Mouse (Mus musculus) c-Kit-positive CD71-positive TER-119-negative erythroid progenitor cells, embryonic 14.5 days (primary cell): ENCODE data around the gene Elovl6.

Experiments
- DNase-seq: peaks from one replicate; pipeline ENCODE4 v3.0.0-alpha.2; 2013; ENCODE audit warnings: low read depth

The Elovl6 gene

GRCm38 (mm10) chr3:129566013-129566412 is 33.9 kb downstream of the Elovl6 start:
- DNase-seq: no peak

- DNase-seq: no peak
Observed at GRCm38 (mm10) chr3:129566876-129567275, 34.7 kb downstream of the Elovl6 start.

GRCm38 (mm10) chr3:129568506-129568905 is 36.4 kb downstream of the Elovl6 start:
- no peak for DNase-seq

- no peak for DNase-seq
Observed at GRCm38 (mm10) chr3:129570989-129571388, 38.8 kb downstream of the Elovl6 start.

DNA sequence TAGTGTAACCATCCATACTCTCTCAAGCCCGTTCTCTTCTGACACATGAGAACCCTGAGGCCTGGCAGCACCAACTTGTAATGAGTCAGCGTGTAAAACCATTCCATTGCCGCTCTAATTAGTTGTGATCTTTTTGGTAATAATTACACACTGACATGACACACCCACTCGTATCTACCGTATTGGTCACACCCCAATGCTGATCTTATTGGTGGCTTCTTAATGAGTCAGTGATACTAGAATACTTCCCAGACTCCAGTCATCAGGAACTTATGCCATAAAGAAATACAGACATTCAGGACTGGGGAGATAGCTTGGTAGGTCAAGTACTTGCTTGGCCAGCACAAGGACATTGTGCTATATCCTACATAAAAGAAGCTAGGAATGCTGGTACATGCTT is 39.5 kb downstream of the Elovl6 start:
- DNase-seq: no peak

DNA sequence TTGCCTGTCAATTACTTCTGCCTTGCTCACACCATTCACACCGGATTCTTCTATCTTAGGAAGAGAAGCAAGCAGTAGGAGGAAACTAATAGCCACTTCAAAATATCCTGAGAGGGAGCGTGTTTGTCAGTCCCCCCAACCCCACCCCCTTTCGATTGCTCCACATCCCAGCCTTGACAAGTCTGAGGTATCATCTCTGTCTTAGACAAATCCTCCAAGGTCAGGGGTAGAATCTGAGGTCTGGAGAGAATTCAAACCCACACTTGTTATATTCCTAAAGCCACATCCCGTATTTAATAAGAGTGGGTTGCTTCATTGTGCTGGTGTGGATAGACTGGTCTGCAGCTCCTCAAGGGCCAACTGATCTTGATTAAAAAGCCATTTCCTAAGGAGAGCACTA is 40.8 kb downstream of the Elovl6 start:
- no peak for DNase-seq

- DNase-seq: no peak
Observed at GRCm38 (mm10) chr3:129573609-129574008, 41.5 kb downstream of the Elovl6 start.

- no peak for DNase-seq
Observed at GRCm38 (mm10) chr3:129575086-129575485, 42.9 kb downstream of the Elovl6 start.

DNA sequence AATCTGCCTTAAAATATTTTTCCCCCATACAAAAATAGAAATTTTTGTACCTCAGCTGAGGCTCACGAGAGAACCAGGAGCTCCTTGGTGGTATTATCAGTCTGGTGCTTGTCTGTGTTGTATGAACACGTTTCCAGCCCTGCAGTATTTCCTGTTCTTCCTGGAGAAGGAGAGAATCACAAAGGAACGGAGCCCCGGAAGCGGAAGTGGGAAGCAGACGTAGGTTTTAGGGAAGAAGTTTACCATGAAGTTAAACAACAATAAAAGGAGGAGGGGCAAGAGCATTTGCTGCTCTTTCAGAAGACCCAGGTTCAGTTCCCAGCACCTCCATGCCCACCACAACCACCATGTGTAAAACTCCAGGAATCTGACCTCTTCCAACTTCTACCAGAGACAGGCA is 44.4 kb downstream of the Elovl6 start:
- DNase-seq: no peak

DNA sequence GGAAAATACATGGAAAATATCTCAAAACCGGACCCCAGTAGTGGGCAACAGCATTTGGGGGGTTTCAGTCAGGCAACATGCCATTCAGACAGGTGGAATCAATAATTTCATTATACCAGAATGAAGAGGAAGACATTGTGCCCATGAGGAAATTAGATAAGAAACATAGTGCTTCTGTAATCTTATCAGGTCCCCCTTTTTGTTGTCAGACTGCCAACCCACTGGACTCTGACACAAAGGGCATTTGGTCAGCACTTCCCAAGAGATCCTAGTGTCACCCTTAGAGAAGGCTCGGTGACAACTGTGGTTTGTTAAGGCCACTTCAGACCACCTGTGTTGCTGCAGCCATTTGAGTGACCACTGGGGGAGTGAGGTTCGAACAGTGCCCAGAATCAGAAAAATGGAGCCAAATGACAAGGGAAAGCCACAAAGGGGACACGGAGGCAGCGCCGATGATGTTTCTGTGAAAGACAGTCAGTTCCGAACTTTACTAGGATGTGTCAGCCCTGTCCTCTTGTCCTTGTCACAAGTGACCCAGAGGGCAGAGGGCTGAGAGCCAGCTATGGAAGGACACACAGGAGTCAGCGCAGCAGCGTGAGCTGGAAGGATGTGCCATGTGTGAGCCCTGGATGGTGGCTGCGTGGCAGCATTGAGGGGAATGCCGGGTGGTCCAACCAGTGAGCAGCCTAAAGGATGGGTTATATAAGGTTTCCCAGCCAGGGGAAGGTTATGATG is 46.8 kb downstream of the Elovl6 start:
- no peak for DNase-seq

DNA sequence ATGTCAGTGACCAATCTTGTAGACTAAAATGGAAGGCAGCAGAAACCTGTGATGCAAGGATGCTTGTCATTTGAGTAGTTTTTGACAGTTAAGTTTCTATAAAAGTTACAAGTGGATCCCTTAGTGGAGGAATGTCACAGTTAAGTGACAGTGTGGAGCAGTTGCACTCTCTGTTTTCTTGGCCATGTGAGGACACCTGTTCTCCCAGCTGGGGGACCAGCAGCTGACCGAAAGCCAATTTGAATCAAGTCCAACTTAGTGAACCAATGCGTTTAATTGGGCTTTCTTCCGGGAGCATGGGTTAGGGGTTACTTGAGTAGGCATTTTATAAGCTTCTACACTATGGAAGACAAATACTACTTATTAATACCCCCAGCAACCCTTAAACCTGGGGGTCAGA is 48.9 kb downstream of the Elovl6 start:
- no peak for DNase-seq

DNA sequence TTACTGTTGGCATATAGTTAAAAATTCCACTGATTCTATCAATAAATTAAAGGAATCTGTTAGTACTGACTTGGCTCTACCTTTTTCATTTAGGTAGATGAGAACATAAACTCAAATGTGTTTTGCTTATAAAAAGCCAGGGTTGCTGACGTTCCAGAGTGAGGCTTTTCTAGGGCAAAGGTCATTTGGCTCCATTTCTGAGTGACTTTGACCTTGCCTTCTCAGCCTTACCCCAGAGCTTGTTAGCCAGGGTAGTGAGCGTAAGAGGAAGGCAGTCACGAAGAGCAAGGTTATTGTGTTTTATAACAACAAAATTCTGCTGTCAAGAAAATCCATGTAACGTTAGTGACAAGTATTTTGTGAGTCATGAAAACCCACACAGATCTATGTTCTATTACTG is 50.3 kb downstream of the Elovl6 start:
- no peak for DNase-seq

- DNase-seq: no peak
Observed at GRCm38 (mm10) chr3:129583290-129583689, 51.1 kb downstream of the Elovl6 start.

GRCm38 (mm10) chr3:129587916-129588315 is 55.8 kb downstream of the Elovl6 start:
- DNase-seq: no peak

DNA sequence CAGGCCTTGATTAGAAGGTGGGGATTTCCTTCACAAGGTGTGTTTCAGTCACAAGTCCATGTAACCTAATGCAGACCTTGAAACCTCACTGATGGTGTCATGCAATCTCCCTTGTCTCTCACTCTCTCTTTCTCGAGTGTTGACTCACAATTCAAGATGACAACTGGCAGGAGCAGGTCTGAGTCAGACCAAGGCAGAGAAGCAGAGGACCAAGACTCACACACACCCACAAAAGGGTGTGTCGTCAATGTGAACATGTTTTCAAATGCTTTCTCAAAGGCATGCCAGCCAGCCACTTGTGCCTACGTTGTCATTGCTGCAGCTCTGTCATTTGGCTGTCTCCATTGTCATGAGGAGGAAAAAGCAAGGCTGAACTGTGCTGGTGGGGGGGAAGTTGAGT is 56.6 kb downstream of the Elovl6 start:
- DNase-seq: no peak

GRCm38 (mm10) chr3:129589705-129590104 is 57.5 kb downstream of the Elovl6 start:
- DNase-seq: no peak

- no peak for DNase-seq
Observed at GRCm38 (mm10) chr3:129590548-129591226, 58.5 kb downstream of the Elovl6 start.

DNA sequence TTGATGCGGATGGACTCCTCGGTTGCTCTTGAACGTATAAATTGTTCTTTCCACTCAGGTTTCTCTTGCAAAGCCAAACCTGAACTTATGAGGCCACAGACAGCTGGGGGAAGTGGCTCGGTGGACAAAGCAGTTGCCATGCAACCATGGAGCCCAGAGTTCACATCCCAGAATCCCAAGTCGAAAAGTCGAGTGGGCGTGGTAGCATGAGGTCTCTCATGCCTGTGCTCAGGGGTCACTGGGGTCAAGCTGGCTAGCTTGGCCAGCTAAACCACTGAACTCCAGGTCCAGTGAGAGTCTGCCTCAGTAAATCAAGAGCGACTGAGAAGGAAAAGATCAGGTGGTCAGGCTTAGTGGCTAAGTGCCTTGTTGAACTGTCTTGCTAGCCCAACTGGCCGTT is 59.1 kb downstream of the Elovl6 start:
- DNase-seq: no peak

GRCm38 (mm10) chr3:129591761-129592160 is 59.6 kb downstream of the Elovl6 start:
- no peak for DNase-seq

DNA sequence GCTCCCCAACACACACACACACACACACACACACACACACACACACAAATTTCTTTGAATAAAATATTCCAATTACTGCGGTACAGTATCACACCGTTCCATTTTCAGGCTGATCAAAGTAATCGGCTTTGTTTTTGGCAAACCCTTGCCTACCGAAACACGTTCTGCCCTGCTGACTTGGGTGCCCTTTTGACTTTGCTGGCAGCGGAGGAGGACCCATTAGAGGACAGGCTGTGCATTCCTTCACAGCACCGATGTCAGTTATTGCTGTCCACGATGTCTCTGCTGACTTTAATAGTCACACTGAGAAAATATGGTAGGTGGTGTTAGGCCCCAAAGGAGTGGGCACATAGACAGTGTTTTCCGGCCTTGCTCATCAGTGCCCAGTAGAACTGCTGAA is 60.8 kb downstream of the Elovl6 start:
- no peak for DNase-seq

DNA sequence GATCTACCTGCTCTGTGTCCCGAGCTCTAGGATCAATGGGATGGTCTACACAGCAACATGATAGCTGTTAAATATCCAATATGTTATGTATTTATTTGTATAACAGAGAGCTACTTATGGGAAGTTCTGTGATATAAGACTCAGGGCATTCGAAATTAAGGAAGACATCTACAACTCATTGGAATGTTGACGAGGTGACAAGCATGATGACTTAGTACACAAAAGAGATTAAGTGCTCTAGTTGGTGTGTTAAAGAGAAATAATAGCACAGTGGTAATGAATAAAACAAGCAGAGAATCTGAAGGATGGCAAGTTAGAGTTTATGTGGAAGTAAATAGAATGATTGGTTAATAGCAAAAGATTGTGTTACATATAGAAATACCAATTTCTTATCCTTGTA is 61.6 kb downstream of the Elovl6 start:
- no peak for DNase-seq

DNA sequence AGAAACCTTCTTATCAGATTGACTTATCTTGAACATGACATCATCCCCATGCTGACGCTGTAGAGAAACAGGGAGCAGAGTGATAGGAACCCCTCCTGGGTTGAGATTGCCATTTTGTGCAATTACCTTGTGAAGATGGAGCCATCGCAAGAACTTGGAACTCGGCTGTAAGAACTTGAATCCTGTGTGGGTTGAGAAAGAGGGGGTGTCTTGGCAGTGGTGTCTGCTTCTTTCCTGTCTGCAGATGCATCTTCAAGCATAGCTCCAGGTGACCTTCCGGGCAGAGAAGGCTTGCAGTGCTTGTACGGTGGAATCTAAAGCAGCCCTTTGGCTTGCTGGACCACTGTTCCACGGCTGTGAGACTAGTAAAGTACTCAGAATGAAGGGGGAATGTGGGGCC is 63.9 kb downstream of the Elovl6 start:
- DNase-seq: no peak

DNA sequence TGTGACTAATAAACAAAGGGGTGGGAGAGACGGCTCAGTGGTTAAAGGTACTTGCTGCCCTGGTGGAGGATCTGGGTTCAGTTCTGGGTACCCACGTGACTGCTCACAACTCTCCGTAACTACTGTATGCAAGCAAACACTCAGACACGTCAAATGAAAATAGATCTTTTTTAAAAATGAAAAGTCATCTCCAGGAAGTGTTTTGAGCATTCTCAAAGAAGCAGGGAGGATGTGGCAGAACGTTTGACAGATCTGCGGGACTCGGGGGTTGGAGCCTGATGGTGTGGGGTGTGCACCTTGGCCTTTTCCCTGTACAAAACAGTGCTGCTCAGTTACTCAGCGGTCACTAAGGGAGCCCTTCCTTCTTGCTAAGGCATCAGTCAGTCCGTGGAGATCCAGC is 70.1 kb downstream of the Elovl6 start:
- DNase-seq: no peak

DNA sequence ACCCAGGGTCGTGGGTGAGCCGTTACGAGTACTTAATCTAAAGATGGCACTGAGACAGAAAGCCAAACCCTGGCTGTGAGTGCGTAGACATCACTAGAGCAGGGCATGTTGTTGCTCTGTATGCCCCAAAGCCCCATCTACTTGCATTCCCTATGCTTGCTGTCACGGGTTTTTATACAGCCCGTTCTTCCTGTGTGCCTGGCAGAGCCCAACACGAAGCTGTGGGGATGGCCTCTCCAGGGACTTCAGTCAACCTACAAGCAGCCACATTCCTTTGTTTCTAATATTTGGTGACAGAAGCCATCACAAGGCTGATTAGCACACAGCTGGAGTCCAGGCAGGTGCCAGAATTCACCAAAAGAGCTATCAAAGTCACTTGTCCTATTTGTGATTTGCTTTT is 73.3 kb downstream of the Elovl6 start:
- DNase-seq: no peak
